Mouse (Mus musculus) MEL (cell line): ENCODE data around the gene Cldn13. TPM values are rescaled to one million over a fixed set of nuclear protein-coding genes. Genes with fewer than 3 reads are reported as not detected.

Experiments used
- DNase-seq: peaks from one replicate; pipeline ENCODE4 v3.0.0; 2011; ENCODE audit warnings: low read depth, low spot score
- H3K27ac ChIP-seq: 2 replicates; pipeline ENCODE4 v1.5.1; 2012; ENCODE audit warnings: low read depth, mild to moderate bottlenecking, control low read depth, low read length, moderate library complexity; ENCODE audit not compliant: control insufficient read depth
- H3K27me3 ChIP-seq, 2 experiments: fragments of 150-350 bp in 1 of 2; sonication (generic) in 1 of 2; 2 replicates each; pipeline ENCODE4 v1.6.1; 2012; ENCODE audit warnings: low read length in 2 of 2, mild to moderate bottlenecking in 2 of 2, improper control_type of control experiment in 1 of 2, moderate library complexity in 1 of 2; ENCODE audit not compliant: insufficient read depth in 2 of 2, control insufficient read depth in 1 of 2
- H3K36me3 ChIP-seq, 2 experiments: 2 replicates each; pipeline ENCODE4 v1.6.1; 2012 to 2014; ENCODE audit warnings: low read length in 2 of 2, improper control_type of control experiment in 1 of 2, inconsistent platforms in 1 of 2, mild to moderate bottlenecking in 1 of 2; ENCODE audit not compliant: insufficient read depth in 2 of 2, control insufficient read depth in 1 of 2
- H3K4me1 ChIP-seq, 2 experiments: fragments of 150-350 bp in 1 of 2; sonication (generic) in 1 of 2; 2 replicates each; pipeline ENCODE4 v1.6.1; 2012; ENCODE audit warnings: low read length in 2 of 2, improper control_type of control experiment in 1 of 2, mild to moderate bottlenecking in 1 of 2; ENCODE audit not compliant: insufficient read depth in 2 of 2, control insufficient read depth in 1 of 2
- H3K4me3 ChIP-seq, 2 experiments: fragments of 150-350 bp in 1 of 2; sonication (generic) in 1 of 2; 2 replicates each; pipeline ENCODE4 v1.5.1; 2012; ENCODE audit warnings: low read depth in 2 of 2, low read length in 2 of 2, mild to moderate bottlenecking in 2 of 2, moderate library complexity in 2 of 2, control low read depth in 1 of 2, improper control_type of control experiment in 1 of 2; ENCODE audit not compliant: control insufficient read depth in 1 of 2, insufficient read depth in 1 of 2
- H3K79me2 ChIP-seq: 2 replicates; pipeline ENCODE4 v1.6.1; 2012; ENCODE audit warnings: mild to moderate bottlenecking, low read length, moderate library complexity; ENCODE audit not compliant: control insufficient read depth, poor library complexity, insufficient read depth
- H3K9ac ChIP-seq: 2 replicates; pipeline ENCODE4 v1.6.1; 2012; ENCODE audit warnings: low read depth, mild to moderate bottlenecking, control low read depth, low read length, moderate library complexity; ENCODE audit not compliant: control insufficient read depth, poor library complexity, severe bottlenecking
- H3K9me3 ChIP-seq: fragments of 150-350 bp; sonication (generic); replicated peaks from 2 replicates; pipeline ENCODE4 v1.6.1; 2012; ENCODE audit warnings: mild to moderate bottlenecking, low read length, improper control_type of control experiment, moderate library complexity; ENCODE audit not compliant: insufficient read depth
- CHD1 ChIP-seq: IDR thresholded peaks from 2 replicates; pipeline ENCODE4 v1.6.1; 2012; ENCODE audit warnings: low read depth, mild to moderate bottlenecking, inconsistent platforms, low read length, improper control_type of control experiment
- CHD2 ChIP-seq: IDR thresholded peaks from 2 replicates; pipeline ENCODE4 v1.6.1; 2011; ENCODE audit warnings: low read length, improper control_type of control experiment
- CTCF ChIP-seq, 3 experiments: IDR thresholded peaks in 2 of 3; conservative IDR thresholded peaks in 1 of 3; 2 replicates each; pipeline ENCODE4 v1.5.1; 2011 to 2012; ENCODE audit warnings: low read length in 3 of 3, low read depth in 2 of 3, mild to moderate bottlenecking in 2 of 3, improper control_type of control experiment in 1 of 3, inconsistent platforms in 1 of 3, mixed read lengths in 1 of 3, moderate library complexity in 1 of 3; ENCODE audit not compliant: control insufficient read depth in 1 of 3, insufficient read depth in 1 of 3, poor library complexity in 1 of 3, severe bottlenecking in 1 of 3
- E2F4 ChIP-seq: IDR thresholded peaks from 2 replicates; pipeline ENCODE4 v1.6.1; 2011; ENCODE audit warnings: low read depth, low read length, improper control_type of control experiment, borderline replicate concordance
- ETS1 ChIP-seq: IDR thresholded peaks from 2 replicates; pipeline ENCODE4 v1.6.1; 2012; ENCODE audit warnings: low read depth, mild to moderate bottlenecking, inconsistent platforms, low read length, improper control_type of control experiment, moderate library complexity
- JUND ChIP-seq: IDR thresholded peaks from 2 replicates; pipeline ENCODE4 v1.6.1; 2011; ENCODE audit warnings: low read depth, mild to moderate bottlenecking, improper control_type of control experiment, low read length
- MYC ChIP-seq: IDR thresholded peaks from 2 replicates; pipeline ENCODE4 v1.6.1; 2011; ENCODE audit warnings: low read depth, mild to moderate bottlenecking, low read length, improper control_type of control experiment, moderate library complexity
- POLR2A ChIP-seq, 2 experiments: IDR thresholded peaks; 2 replicates each; pipeline ENCODE4 v1.6.1; 2011 to 2012; ENCODE audit warnings: low read length in 2 of 2, mild to moderate bottlenecking in 2 of 2, control low read depth in 1 of 2, improper control_type of control experiment in 1 of 2, low read depth in 1 of 2, moderate library complexity in 1 of 2; ENCODE audit not compliant: control insufficient read depth in 1 of 2, insufficient read depth in 1 of 2, poor library complexity in 1 of 2
- POLR2AphosphoS2 ChIP-seq: IDR thresholded peaks from 2 replicates; pipeline ENCODE4 v1.6.1; 2011; ENCODE audit warnings: low read length, improper control_type of control experiment
- RAD21 ChIP-seq: IDR thresholded peaks from 2 replicates; pipeline ENCODE4 v1.6.1; 2011; ENCODE audit warnings: mild to moderate bottlenecking, low read depth, low read length, improper control_type of control experiment
- TAL1 ChIP-seq: IDR thresholded peaks from 2 replicates; pipeline ENCODE4 v1.6.1; 2012; ENCODE audit warnings: mild to moderate bottlenecking, inconsistent platforms, low read length, moderate library complexity, mixed read lengths
- TBP ChIP-seq: IDR thresholded peaks from 2 replicates; pipeline ENCODE4 v1.8.0; 2011; ENCODE audit warnings: low read depth, low read length, improper control_type of control experiment
- TCF12 ChIP-seq: IDR thresholded peaks from 2 replicates; pipeline ENCODE4 v1.6.1; 2014; ENCODE audit warnings: low read depth, mild to moderate bottlenecking, inconsistent platforms, low read length, improper control_type of control experiment, moderate library complexity
- UBTF ChIP-seq: IDR thresholded peaks from 2 replicates; pipeline ENCODE4 v1.6.1; 2012; ENCODE audit warnings: low read depth, mild to moderate bottlenecking, inconsistent platforms, low read length, improper control_type of control experiment, moderate library complexity, borderline replicate concordance; ENCODE audit not compliant: insufficient read depth
- USF1 ChIP-seq: IDR thresholded peaks from 2 replicates; pipeline ENCODE4 v1.6.1; 2014; ENCODE audit warnings: low read depth, mild to moderate bottlenecking, inconsistent platforms, low read length, improper control_type of control experiment, moderate library complexity
- USF2 ChIP-seq, 2 experiments: IDR thresholded peaks; 2 replicates each; pipeline ENCODE4 v1.6.1; 2011 to 2012; ENCODE audit warnings: improper control_type of control experiment in 2 of 2, low read length in 2 of 2, borderline replicate concordance in 1 of 2, inconsistent platforms in 1 of 2, low read depth in 1 of 2, mild to moderate bottlenecking in 1 of 2; ENCODE audit not compliant: insufficient read depth in 1 of 2
- ZKSCAN1 ChIP-seq: IDR thresholded peaks from 2 replicates; pipeline ENCODE4 v1.6.1; 2012; ENCODE audit warnings: low read depth, mild to moderate bottlenecking, inconsistent platforms, low read length, improper control_type of control experiment, moderate library complexity
- ZMIZ1 ChIP-seq: IDR thresholded peaks from 2 replicates; pipeline ENCODE4 v1.6.1; 2012; ENCODE audit warnings: low read depth, mild to moderate bottlenecking, inconsistent platforms, low read length, improper control_type of control experiment, moderate library complexity
- polyA plus RNA-seq, 2 experiments: library from polyadenylated mRNA; stranded (reverse) in 1 of 2; unstranded in 1 of 2; fragments of >175 nt in 1 of 2; fragments of >200 nt in 1 of 2; gene quantifications; 2 replicates each; pipeline versions ENCODE4 v1.2.1 to v1.2.4; 2012; ENCODE audit warnings: low replicate concordance in 2 of 2, low read depth in 1 of 2; ENCODE audit not compliant: insufficient read length in 2 of 2, insufficient read depth in 1 of 2, missing spikeins in 1 of 2
- total RNA-seq: library from RNA; depleted of rRNA; stranded (reverse); fragments of 300-350 nt; gene quantifications from 2 replicates; pipeline ENCODE4 v1.2.3, GENCODE M21; 2012

The Cldn13 gene
- total and polyA plus RNA-seq, 3 experiments = 5.7 to 13.1 TPM; not detected in 1

DNA sequence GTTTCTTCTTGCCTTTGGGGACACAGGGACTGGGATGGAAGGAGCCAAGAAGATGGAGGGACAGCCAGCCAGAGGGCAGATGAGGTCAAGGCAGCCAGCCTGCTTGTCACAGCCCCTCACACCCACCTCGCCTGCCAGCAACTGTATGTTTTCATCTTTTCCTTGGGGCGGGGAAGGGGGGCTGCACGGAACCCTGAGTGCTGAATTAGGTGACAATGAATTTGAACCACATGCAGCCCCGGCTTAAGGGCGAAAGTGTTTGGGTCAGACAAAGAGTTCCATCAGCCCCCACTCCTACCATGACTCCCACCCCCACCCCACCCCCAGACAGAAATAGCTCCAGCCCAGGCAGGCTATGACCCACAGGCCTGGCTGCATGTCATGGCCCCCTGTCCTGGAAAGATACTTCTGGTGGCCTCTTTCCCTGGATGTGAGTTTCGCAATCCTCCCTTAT is 24.7 kb downstream of the Cldn13 start:
- no peak overlapping the region for H3K27ac ChIP-seq
- TF ChIP-seq CHD1 (no peak), CHD2 (no peak), E2F4 (no peak), USF1 (no peak)
- H3K9me3 ChIP-seq = no peaks in the 10 kb centered on the region
- H3K36me3 ChIP-seq = no peaks in the 10 kb centered on the region
- H3K79me2 ChIP-seq = no peaks in the 10 kb centered on the region
- H3K4me1 ChIP-seq = no peaks in the 10 kb centered on the region
- H3K9ac ChIP-seq = no peak overlapping the region
- no peak overlapping the region for H3K4me3 ChIP-seq
- no peak for DNase-seq
- peaks cover 5% of the 10 kb centered on the region in 2 experiments for H3K27me3 ChIP-seq

DNA sequence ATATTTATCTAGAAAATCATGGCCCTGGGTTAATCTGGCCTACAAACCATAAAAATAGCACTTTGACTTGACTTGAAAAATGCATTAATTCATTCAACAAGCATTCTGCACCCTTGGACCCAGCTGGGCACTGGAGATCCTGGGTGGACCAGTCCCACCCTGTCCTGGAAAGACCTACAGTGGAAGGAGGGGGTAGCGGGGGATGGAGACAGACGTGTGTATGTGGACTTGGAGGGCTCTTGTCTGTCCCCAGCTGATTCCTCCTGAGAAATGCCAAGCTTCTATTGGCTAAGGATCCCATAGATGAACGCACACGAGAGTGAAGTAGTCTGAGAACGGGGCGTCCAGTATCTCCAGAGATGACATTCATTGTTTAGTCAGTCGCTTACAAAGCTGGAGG is 26.8 kb downstream of the Cldn13 start:
- Histone ChIP-seq H3K36me3 (no peaks in the 10 kb centered on the region), H3K4me1 (no peaks in the 10 kb centered on the region), H3K27me3 (peaks cover 5 to 10% of the 10 kb centered on the region in 2 experiments), H3K9ac (no peak overlapping the region), H3K4me3 (no peak overlapping the region), H3K79me2 (no peaks in the 10 kb centered on the region), H3K9me3 (no peaks in the 10 kb centered on the region), H3K27ac (no peak overlapping the region)
- TF ChIP-seq ZKSCAN1 (no peak), MYC (no peak), USF2 (IDR thresholded peaks at IDR 0.05; ENCODE audit: borderline replicate concordance in 1 of 2, insufficient read depth in 1 of 2, low read depth in 1 of 2, low read length in 2 of 2) (no peak), TCF12 (no peak), ETS1 (no peak), TBP (no peak), POLR2A (IDR thresholded peaks at IDR 0.05; ENCODE audit: control insufficient read depth in 1 of 2, insufficient read depth in 1 of 2, low read depth in 1 of 2, low read length in 2 of 2, poor library complexity in 1 of 2) (no peak), JUND (no peak), CTCF (IDR thresholded peaks at IDR 0.05 in 2 of 3, conservative IDR thresholded peaks at IDR 0.05 in 1 of 3; ENCODE audit: control insufficient read depth in 1 of 3, insufficient read depth in 1 of 3, low read depth in 2 of 3, low read length in 3 of 3, poor library complexity in 1 of 3, severe bottlenecking in 1 of 3) (no peak), TAL1 (no peak), ZMIZ1 (no peak), RAD21 (no peak), UBTF (no peak), POLR2AphosphoS2 (no peak), USF1 (no peak)
- no peak for DNase-seq
